Mouse (Mus musculus): ENCODE results near the gene Nol12.

GRCm38 (mm10) chr15:78956351-78956750, 21.6 kb downstream of the Nol12 start:
- TF ChIP-seq USF1 (IDR thresholded peaks at IDR 0.05; ENCODE audit: low read depth) (no peak), CEBPB (IDR thresholded peaks at IDR 0.05; ENCODE audit: insufficient read depth, poor library complexity, severe bottlenecking) (no peak), TCF12 (IDR thresholded peaks at IDR 0.05; ENCODE audit: insufficient read depth, poor library complexity, severe bottlenecking) (no peak), MAX (IDR thresholded peaks at IDR 0.05; ENCODE audit: low read depth) (no peak), POLR2A (IDR thresholded peaks at IDR 0.05; ENCODE audit: insufficient read length, low read depth) (no peak), POLR2AphosphoS2 (IDR thresholded peaks at IDR 0.05; ENCODE audit: insufficient read length, low read depth) (no peak)
